Mouse (Mus musculus) frontal cortex, postnatal 25 days (tissue): Measurements from ENCODE around the gene Palm.

Source experiments
- DNase-seq, 2 experiments: peaks; one replicate each; pipeline ENCODE4 v3.0.0; 2022; ENCODE audit warnings: low spot score in 2 of 2

Palm gene

DNA sequence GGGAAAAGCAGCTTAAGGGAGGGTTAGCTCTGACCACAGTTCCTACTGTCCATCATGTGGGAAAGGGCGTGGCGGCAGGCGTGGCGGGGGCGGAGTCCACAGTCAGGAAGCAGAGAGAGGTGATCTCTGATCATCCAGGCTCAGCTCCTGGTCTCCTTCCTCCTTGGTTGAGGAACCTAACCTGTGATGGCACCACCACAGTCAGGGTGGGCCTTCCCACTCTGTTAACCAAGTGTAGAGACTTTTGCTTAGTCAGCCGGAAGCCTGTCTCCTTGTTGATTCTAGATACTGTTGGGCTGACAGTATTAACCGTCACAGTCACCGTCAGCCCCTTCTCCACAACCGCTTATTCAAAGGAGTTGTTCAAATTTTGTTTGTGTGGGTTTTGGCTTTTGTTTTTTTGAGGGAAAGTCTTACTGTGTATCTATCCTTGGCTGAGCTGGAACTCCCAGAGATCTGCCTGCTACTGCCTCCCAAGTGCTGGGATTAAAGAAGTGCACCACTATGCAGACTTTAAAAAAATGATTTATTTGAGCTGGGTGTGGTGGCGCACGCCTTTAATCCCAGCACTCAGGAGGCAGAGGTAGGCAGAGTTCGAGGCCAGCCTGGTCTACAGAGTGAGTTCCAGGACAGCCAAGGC lies 5.0 kb downstream of the Palm start:
- DNase-seq = no peak

GRCm38 (mm10) chr10:79800508-79800907 lies 7.1 kb downstream of the Palm start:
- no peak for DNase-seq

GRCm38 (mm10) chr10:79801837-79802236 lies 8.5 kb downstream of the Palm start:
- no peak for DNase-seq

DNA sequence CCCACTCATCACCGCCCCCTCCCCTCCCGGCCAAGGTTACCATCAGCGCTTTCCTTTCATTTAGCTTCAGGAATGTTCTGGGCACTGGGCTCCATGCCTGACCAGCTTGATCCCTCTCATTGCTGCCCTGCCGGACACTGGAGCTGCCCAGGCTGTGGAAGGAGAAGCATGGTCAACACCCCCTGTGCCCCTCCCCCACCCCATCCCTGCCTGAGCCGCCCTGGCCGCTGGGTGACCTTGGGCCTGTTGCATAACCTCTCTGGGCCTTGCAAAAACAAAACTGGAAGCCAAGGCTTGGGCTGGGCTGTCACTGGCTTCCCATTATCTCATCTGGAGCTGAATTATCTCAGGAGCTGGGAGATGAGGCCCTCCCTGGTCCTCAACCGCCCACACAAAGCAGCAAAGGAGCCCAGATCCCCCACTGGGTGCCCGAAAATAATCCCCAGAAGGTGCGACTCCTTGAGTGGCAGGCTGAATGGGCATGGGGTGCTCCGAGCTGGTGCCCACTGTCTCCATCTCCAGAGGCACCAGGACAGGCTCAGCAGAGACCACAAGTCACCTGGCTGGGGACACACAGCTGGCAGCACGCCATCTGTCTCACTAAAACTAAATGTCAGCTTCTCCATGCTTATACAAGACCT lies 9.1 kb downstream of the Palm start:
- DNase-seq = peak in 1 of 2 experiments; percentile 45

DNA sequence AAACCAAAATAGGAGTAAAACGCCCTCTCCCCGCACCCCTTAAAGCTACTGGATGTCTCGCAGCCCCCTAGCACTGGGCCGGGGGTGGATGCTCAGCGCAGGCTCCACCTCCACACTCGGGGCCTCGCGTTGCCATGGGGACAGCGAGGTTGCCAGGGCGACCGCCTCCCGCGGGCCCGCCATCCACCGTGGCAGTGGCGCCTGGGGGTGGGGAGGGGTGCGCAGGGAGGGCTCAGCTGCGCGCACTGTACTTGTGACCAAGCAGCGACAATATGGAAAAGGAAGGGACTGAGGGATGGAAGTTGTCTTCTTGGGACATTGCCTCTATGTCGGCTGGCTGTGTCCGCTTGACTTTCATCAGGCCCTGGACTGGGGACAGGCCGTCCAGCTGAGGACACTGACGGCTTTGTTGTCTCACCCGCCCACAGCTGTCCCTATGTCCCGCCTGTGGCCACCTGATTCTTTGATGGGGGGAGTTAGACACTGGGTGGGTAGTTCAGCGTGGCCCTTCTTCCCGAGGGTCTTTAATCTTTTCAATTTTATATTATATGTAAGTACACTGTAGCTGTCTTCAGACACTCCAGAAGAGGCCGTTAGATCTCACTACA lies 10.4 kb downstream of the Palm start:
- DNase-seq = peak; percentile 77 to 86

DNA sequence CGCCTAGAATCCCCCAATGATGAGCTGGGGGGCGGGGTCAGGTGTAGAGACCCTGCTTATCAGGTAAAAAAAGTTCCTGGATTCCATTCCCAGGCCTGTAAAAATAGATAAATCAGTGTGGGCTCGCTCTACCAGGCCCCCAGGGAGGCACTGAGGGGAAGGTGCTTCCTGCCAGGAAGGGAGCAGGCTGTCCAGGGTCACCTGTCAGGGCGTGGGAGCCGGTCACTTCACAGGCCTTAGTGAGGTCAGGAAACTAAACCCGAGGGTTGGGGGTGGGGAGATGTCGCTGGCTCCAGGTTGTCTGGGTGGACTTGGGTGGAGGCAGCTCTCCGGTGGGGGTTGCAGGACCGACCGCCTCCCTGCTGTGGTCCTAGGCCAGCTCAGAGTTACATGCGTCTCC lies 12.3 kb downstream of the Palm start:
- DNase-seq = no peak

DNA sequence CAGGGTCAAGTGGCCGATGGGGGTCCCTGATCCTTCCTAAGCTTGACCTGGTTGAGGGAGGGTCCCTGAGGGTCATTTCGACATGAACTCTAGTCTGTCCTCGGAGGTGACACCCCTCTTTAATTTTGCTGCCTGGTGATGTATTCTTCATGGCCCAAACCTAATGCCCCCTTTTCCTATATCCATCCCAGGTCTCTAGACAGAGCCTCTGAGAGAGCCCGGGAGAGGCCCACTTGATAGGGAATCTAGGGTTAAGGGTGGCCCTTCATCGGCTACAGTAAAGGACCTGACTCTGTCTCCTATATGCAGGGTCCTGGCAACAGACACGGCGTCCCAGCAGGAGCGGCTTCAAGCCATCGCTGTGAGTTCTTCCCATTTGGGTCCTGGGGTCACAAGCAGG lies 13.0 kb downstream of the Palm start:
- no peak for DNase-seq

GRCm38 (mm10) chr10:79806972-79807371 lies 13.6 kb downstream of the Palm start:
- DNase-seq = no peak

GRCm38 (mm10) chr10:79807826-79808225 lies 14.5 kb downstream of the Palm start:
- no peak for DNase-seq

GRCm38 (mm10) chr10:79808728-79809127 lies 15.4 kb downstream of the Palm start:
- no peak for DNase-seq

- peak; percentile 83 to 89 for DNase-seq
Measured at GRCm38 (mm10) chr10:79811736-79812637, 18.6 kb downstream of the Palm start.

GRCm38 (mm10) chr10:79814271-79814842 lies 21.0 kb downstream of the Palm start:
- no peak for DNase-seq

DNA sequence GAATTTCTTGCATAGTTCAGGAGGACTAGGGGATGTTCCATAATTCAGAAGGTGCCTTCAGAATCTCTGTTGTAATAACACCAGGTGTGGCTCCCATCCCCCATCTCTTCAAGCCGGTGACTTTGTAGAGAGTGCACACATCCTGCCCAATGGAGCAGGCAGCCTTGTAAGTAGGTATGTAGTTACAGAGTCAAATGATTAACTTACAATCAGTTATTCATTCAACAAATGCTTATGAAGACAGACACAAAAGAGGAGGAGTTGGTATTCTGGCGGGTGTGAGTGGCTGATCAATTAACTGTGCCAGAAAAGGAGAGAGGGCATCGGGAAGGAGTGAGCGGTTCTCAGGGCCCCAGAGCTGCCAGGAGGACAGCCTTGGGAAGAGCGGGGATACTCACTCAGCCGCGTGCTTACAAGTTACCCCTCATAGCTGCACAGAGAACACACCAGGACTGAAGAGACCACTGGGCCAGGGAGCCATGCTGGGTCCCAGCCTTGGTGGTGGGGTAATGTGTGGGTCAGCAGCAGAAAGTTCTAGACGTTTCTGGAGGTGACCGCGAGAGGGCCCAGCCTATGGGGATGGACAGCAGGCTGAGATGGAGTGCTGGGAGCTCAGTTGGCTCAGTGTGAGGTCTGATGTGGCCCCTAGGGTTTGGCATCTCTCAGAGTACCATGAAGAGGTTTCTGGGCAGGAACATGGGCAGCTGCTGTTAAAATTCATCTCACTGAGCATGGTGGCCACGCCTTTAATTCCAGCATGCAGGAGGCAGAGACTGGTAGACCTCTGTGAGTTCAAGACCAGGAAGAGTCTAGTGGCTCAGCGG lies 22.5 kb downstream of the Palm start:
- DNase-seq = no peak

DNA sequence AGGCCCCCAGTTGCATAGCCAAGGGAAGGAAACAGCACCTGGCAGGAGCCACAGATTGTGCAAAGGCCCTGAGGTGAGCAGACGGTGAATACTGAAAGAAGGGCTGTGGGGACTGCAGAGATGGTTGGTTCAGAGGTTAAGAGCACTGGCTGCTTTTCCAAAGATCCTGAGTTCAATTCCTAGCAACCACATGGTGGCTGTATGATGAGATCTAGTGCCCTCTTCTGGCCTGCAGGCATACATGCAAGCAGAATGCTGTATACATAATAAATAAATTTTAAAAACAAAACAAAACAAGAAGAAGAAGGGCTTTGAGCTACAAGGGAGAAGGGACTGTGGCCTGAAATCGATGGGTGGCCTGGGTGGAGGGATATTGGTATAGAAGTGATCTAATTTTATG lies 23.7 kb downstream of the Palm start:
- no peak for DNase-seq

GRCm38 (mm10) chr10:79818225-79818624 lies 24.9 kb downstream of the Palm start:
- no peak for DNase-seq

DNA sequence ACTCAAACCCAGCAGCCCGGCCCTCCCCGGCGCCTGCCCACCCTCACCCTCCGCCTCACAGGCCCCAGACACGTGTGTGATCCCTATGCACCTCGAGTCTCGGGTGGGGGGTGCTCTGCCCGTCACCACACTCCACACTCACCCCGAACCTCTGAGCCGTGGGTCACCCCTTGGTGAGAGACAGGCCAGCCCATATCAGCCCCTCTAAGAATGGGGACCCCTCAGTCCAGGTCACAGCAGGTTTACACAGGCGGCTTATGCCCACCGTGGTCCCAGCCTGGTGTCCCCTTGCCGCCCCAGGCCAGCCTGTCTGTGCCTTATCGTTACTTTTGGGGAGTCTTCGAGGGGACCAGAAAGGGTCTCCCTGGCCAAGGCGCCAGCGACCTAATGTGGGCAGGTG lies 26.2 kb downstream of the Palm start:
- no peak for DNase-seq

GRCm38 (mm10) chr10:79820277-79820676 lies 26.9 kb downstream of the Palm start:
- DNase-seq = no peak

DNA sequence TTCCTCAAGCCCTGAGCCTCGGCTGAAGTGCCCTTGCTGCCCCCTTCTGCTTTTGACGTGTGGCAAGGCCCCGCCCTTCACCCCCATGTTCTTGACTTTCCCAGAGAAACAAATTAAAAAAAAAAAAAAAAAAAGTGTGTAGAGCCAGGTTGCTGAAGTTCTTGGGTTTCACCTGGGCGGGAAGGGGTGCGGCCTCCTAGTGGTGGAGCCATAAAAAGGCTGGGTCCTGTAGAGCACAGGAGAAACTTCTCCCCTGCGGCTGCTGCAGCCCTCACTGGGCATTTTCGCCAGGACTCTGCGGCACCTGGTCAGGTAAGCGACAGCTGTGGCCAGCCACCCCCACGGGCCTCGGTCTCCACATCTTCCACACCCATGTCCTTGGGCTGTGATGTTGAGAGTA lies 27.4 kb downstream of the Palm start, which contains the start of gene Misp:
Gene Misp, plus strand, starts transcription at position 208 of the 400 bp plus-strand sequence.
- no peak for DNase-seq

- no peak for DNase-seq
Measured at GRCm38 (mm10) chr10:79821731-79822130, 28.4 kb downstream of the Palm start.

DNA sequence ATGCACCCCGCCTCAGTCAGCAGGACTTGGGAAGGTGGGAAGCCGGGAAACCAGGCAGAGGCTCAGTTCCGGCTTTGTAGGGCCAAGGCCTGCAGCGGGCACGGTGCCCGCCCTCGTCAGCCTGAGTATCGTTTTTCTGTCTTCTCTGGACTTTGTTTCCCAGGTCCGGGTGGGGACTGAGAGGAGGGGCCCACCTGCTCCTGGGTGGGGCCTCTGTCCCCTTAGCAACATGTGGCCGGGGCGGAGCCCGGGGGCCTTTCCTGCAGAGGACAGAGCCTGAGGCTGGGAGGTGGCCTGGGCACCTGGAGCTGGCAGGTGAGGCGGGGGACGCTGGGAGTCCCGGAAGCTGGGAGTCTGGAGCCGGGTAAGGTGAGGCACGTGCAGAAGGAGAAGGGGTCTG lies 29.0 kb downstream of the Palm start:
- no peak for DNase-seq

- DNase-seq = no peak
Measured at GRCm38 (mm10) chr10:79823011-79823410, 29.6 kb downstream of the Palm start.
